Mouse (Mus musculus): Measurements from ENCODE around the gene Rfpl4. TPM values are rescaled to one million over a fixed set of nuclear protein-coding genes. Genes with fewer than 3 reads are reported as not detected.

The Rfpl4 gene
- polyA plus RNA-seq, 1 experiment: not detected

GRCm38 (mm10) chr7:5092381-5092780, 24.4 kb downstream of the Rfpl4 start:
- no peak overlapping the region for H3K27ac ChIP-seq (ENCODE audit: control insufficient read depth, insufficient read depth, low read length)
- H3K4me3 ChIP-seq (ENCODE audit: control insufficient read depth, insufficient read depth, low read length): no peak overlapping the region
- peaks cover 58% of the 10 kb centered on the region for H3K36me3 ChIP-seq (ENCODE audit: control insufficient read depth, insufficient read depth, low read length)
- 92% methylated on average over 6 of the region's 6 CpGs for WGBS
- no peaks in the 10 kb centered on the region for H3K4me1 ChIP-seq (replicated peaks; ENCODE audit: control insufficient read depth, insufficient read depth, low read length)
- no peak for DNase-seq
- TF ChIP-seq CTCF (IDR thresholded peaks at IDR 0.05; ENCODE audit: borderline replicate concordance, control insufficient read depth, extremely low read depth, insufficient read depth, low read length, poor library complexity): no peak
- TF ChIP-seq POLR2A (IDR thresholded peaks at IDR 0.05; ENCODE audit: control insufficient read depth, extremely low read depth, insufficient read depth, low read length, poor library complexity): no peak
- no peaks in the 10 kb centered on the region for H3K27me3 ChIP-seq (ENCODE audit: control insufficient read depth, insufficient read depth, low read length)

GRCm38 (mm10) chr7:5091008-5091728, 25.6 kb downstream of the Rfpl4 start:
- H3K36me3 ChIP-seq (ENCODE audit: control insufficient read depth, insufficient read depth, low read length): peaks cover 61% of the 10 kb centered on the region
- 95% methylated on average over 15 of the region's 15 CpGs for WGBS
- no peak for DNase-seq
- no peak for TF ChIP-seq POLR2A (IDR thresholded peaks at IDR 0.05; ENCODE audit: control insufficient read depth, extremely low read depth, insufficient read depth, low read length, poor library complexity)
- no peak for TF ChIP-seq CTCF (IDR thresholded peaks at IDR 0.05; ENCODE audit: borderline replicate concordance, control insufficient read depth, extremely low read depth, insufficient read depth, low read length, poor library complexity)
- no peaks in the 10 kb centered on the region for H3K4me1 ChIP-seq (replicated peaks; ENCODE audit: control insufficient read depth, insufficient read depth, low read length)
- no peak overlapping the region for H3K27ac ChIP-seq (ENCODE audit: control insufficient read depth, insufficient read depth, low read length)
- H3K4me3 ChIP-seq (ENCODE audit: control insufficient read depth, insufficient read depth, low read length): no peak overlapping the region
- H3K27me3 ChIP-seq (ENCODE audit: control insufficient read depth, insufficient read depth, low read length): no peaks in the 10 kb centered on the region

- Histone ChIP-seq H3K27ac (ENCODE audit: control insufficient read depth, insufficient read depth, low read length) (no peak overlapping the region), H3K4me1 (replicated peaks; ENCODE audit: control insufficient read depth, insufficient read depth, low read length) (no peaks in the 10 kb centered on the region), H3K27me3 (ENCODE audit: control insufficient read depth, insufficient read depth, low read length) (no peaks in the 10 kb centered on the region), H3K36me3 (ENCODE audit: control insufficient read depth, insufficient read depth, low read length) (peaks cover 56% of the 10 kb centered on the region), H3K4me3 (ENCODE audit: control insufficient read depth, insufficient read depth, low read length) (no peak overlapping the region)
- 97% methylated on average over 15 of the region's 15 CpGs for WGBS
- TF ChIP-seq CTCF (IDR thresholded peaks at IDR 0.05; ENCODE audit: borderline replicate concordance, control insufficient read depth, extremely low read depth, insufficient read depth, low read length, poor library complexity) (no peak), POLR2A (IDR thresholded peaks at IDR 0.05; ENCODE audit: control insufficient read depth, extremely low read depth, insufficient read depth, low read length, poor library complexity) (no peak)
- no peak for DNase-seq
These were observed 26.9 kb downstream of the Rfpl4 start for GRCm38 (mm10) chr7:5089853-5090252.

- peaks cover 49% of the 10 kb centered on the region for H3K36me3 ChIP-seq (ENCODE audit: control insufficient read depth, insufficient read depth, low read length)
- WGBS: 83% methylated on average over 4 of the region's 4 CpGs
These were observed 28.9 kb downstream of the Rfpl4 start for GRCm38 (mm10) chr7:5087886-5088285.

GRCm38 (mm10) chr7:5086921-5087440, 29.8 kb downstream of the Rfpl4 start:
- Histone ChIP-seq H3K4me3 (ENCODE audit: control insufficient read depth, insufficient read depth, low read length) (no peak overlapping the region), H3K27ac (ENCODE audit: control insufficient read depth, insufficient read depth, low read length) (no peak overlapping the region), H3K27me3 (ENCODE audit: control insufficient read depth, insufficient read depth, low read length) (no peaks in the 10 kb centered on the region), H3K36me3 (ENCODE audit: control insufficient read depth, insufficient read depth, low read length) (peaks cover 40% of the 10 kb centered on the region), H3K4me1 (replicated peaks; ENCODE audit: control insufficient read depth, insufficient read depth, low read length) (peaks cover under 1% of the 10 kb centered on the region)
- TF ChIP-seq POLR2A (IDR thresholded peaks at IDR 0.05; ENCODE audit: control insufficient read depth, extremely low read depth, insufficient read depth, low read length, poor library complexity) (no peak), CTCF (IDR thresholded peaks at IDR 0.05; ENCODE audit: borderline replicate concordance, control insufficient read depth, extremely low read depth, insufficient read depth, low read length, poor library complexity) (no peak)
- WGBS: 79% methylated on average over 5 of the region's 5 CpGs
- no peak for DNase-seq

More at GRCm38 (mm10) chr7:5087886-5088285, 28.9 kb downstream of the Rfpl4 start:
- Histone ChIP-seq H3K4me1 (replicated peaks; ENCODE audit: control insufficient read depth, insufficient read depth, low read length) (no peaks in the 10 kb centered on the region), H3K27ac (ENCODE audit: control insufficient read depth, insufficient read depth, low read length) (no peak overlapping the region), H3K27me3 (ENCODE audit: control insufficient read depth, insufficient read depth, low read length) (no peaks in the 10 kb centered on the region), H3K4me3 (ENCODE audit: control insufficient read depth, insufficient read depth, low read length) (no peak overlapping the region)
- TF ChIP-seq POLR2A (IDR thresholded peaks at IDR 0.05; ENCODE audit: control insufficient read depth, extremely low read depth, insufficient read depth, low read length, poor library complexity): no peak
- TF ChIP-seq CTCF (IDR thresholded peaks at IDR 0.05; ENCODE audit: borderline replicate concordance, control insufficient read depth, extremely low read depth, insufficient read depth, low read length, poor library complexity): no peak
- DNase-seq: no peak

- 95% methylated on average over 1 of the region's 1 CpGs for WGBS
- peaks cover 28% of the 10 kb centered on the region for H3K36me3 ChIP-seq (ENCODE audit: control insufficient read depth, insufficient read depth, low read length)
These were observed 31.2 kb downstream of the Rfpl4 start for GRCm38 (mm10) chr7:5085512-5085911.

More at GRCm38 (mm10) chr7:5085512-5085911, 31.2 kb downstream of the Rfpl4 start:
- Histone ChIP-seq H3K27me3 (ENCODE audit: control insufficient read depth, insufficient read depth, low read length) (no peaks in the 10 kb centered on the region), H3K4me3 (ENCODE audit: control insufficient read depth, insufficient read depth, low read length) (no peak overlapping the region), H3K4me1 (replicated peaks; ENCODE audit: control insufficient read depth, insufficient read depth, low read length) (peaks cover 8% of the 10 kb centered on the region), H3K27ac (ENCODE audit: control insufficient read depth, insufficient read depth, low read length) (no peak overlapping the region)
- TF ChIP-seq CTCF (IDR thresholded peaks at IDR 0.05; ENCODE audit: borderline replicate concordance, control insufficient read depth, extremely low read depth, insufficient read depth, low read length, poor library complexity) (no peak), POLR2A (IDR thresholded peaks at IDR 0.05; ENCODE audit: control insufficient read depth, extremely low read depth, insufficient read depth, low read length, poor library complexity) (no peak)
- DNase-seq: no peak

Data from thymus, adult 2 months (tissue).